Mouse (Mus musculus) urinary bladder, postnatal 36 days (tissue): Measurements from ENCODE around the gene Git2.

Experiments used
- DNase-seq, 2 experiments: peaks; one replicate each; pipeline ENCODE4 v3.0.0; 2022; ENCODE audit warnings: low spot score in 2 of 2, mixed read lengths in 1 of 2

Gene Git2

DNA sequence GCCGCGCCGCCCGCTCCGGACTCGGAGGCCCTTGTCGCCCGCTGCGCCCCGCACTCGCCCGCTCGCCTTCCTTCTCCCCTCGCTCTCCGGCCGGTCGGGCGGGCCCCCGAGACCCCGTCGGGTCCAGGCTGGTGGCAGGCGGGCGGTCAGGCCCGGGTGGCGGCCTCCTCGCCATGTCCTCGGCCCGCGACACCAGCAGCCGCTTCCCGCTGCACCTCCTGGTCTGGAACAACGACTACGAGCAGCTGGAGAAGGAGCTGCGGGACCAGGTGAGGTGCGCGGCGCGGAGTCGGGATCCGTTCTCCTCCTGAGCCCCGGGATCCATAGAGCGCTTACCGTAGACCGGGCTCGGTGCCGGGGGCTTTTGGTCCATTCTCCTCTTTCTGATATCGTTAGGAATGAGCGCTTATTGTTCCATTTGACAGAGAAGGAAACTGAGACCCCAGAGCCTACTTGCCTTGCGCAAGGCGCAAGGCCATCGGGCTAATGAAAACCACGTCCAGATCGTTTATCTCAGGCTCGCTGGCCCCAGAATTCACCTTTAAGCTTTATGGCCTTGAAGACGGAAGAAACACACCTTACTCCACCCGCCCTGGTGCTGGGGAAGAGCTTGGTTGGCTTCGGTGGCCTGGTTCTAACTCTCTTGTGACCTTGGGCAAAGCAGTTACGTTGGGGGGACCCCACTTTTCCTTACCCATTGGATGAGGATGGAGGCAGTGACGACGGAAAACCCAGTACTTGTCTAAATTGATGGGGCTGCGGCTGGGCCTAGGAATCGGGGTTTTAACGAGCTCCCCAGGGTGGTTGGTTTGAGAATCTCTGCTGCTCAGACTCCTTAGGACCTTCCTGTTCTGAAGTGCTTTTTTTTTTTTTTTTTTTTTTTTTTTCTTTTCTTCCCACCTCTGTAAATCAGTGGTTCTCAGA lies at the start of gene Git2:
Git2 (minus strand) TSS at position 462 of the 924 bp plus-strand sequence.
- no peak for DNase-seq

- peak in 1 of 2 experiments; percentile 17 for DNase-seq
Observed at GRCm38 (mm10) chr5:114824197-114824596, 48.9 kb upstream of the Git2 start.

- peak; percentile 42 to 60 for DNase-seq
Observed at GRCm38 (mm10) chr5:114822796-114823688, 47.7 kb upstream of the Git2 start, which contains the start of gene 1500011B03Rik. TSS of gene 1500011B03Rik (minus strand) at chr5:114823468.

DNA sequence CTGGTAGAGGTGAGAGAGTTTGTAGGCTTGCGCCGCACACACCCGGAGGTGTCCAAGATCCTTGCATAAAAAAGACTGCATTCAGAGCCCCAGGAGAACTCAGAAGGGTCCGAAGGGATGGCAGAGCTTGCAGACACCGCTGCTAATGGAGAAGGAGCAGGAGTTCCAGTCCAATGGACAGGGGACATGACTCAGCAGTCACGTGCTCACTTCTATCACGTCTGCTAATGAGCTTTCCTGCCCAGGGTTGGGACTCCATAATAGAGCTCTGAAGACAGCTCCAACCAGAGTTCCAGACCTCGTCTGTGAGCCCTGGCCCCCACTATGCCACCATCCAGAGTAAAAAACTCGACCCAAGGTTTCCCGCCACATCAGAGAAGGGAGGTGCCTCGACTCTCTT lies 42.8 kb upstream of the Git2 start:
- DNase-seq, result no peak

DNA sequence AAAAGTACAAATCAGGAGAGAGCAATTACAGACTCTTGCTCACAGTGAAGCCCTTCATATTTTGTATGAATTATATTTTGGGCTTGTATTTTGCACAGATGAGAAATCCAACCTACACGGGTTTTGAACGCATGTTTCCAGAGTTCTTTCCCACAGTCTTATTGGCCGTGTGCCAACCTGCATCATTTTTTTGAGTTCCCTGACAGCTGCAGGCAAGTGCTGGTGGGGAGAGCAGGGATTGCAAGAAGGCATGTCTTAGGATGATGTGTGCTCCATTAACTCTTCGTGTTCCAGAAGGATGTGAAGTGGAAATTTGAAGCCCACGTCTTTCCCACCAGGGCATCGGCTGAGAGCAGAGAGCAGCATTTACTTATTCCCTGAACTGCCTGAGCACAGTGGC lies 41.3 kb upstream of the Git2 start:
- no peak for DNase-seq

DNA sequence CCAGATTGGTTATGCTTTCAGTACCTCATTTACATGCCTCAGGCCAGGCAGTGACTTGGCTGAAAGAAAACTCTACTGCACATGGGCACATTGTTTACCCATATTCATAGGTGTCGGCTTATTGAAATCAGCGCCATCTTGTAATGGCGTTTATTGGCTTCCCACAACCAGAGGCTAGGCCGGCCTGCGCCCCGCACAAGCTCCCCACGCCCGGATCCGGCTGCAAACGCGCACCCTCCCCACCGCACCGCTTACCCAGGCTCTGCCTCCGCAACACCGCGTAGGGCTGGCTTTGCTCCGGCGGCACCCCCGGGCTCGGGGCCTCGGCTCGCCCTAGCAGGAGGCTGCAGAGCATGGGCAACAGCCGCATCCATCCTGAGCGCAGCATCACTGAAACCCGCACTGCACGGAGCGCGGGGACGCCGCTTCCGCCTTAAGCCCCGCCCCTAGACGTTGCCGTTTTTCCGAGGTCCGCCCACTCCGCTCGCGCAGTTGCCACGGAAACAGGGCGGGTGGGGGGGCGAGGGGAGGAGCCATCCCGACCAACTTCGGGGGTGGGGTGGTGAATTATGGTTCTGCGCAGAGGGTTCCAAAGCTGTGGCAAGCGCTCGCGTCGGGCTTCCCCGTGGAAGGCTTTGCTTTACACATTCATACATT lies 38.3 kb upstream of the Git2 start:
- peak; percentile 61 to 84 for DNase-seq

DNA sequence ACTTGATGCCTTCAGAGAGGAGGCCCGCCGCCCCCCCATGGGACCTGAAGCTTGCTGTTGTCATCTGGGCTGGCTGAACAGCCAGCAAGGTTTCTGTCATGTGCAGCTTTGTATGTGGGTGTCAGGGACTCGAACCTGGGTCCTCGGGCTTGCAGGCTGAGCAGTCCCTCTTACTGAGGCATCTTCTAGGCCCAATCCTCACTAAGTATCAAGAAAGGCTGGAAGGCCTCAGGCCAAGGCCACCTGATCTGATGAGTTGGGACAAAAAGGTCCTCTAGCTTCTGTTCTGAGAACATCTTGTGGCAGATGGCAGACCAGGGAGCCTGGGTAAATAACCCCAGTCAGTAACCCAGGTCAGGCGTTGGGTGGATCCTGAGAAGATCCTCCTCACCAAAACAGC lies 34.5 kb upstream of the Git2 start:
- DNase-seq, result no peak

DNA sequence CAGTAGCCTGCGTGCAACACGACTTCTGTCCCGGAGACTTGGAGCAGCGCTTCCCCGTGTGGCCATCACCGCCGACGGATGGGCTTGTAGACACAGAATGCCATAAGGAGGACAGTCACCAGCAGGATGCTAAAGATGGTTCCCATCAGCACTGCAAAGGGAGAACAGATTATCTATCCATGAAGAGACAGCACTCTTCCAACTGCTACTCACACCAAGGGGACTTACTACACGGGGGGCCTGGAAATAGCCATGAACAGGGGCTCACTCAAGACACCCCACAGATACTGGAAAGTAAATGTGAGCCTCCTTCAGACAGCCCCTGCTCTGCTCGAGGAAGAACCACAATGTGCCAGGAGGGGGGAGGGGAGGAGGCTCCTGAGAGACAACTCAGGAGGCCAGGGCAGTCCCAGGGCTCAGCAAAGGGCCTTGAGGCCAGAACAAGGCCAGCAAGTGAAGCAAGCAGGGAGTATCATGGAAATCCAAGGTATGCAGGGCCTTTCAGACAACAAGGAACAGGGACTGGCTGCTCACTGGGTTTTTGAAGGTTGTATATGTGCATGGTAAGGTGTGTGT lies 34.0 kb upstream of the Git2 start:
- DNase-seq, result no peak

DNA sequence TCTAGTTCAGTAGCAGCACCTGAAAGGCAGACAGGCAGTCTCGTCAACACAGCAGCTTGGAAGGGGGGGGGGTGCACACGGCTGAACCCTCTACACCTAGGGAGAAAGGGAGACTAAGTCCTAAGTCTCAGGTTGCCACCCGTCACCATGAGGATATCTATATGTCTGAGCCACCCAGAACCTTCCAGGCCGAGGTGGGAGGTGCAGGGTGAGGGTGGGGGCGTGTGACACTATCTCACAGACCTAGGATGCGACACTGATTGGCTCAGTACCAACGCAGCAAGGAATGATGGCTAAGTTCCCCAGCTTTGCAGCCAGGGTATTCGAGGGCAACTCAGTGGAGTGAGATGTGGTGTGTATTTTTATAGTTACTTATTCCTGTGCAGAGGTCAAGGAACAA lies 33.1 kb upstream of the Git2 start:
- DNase-seq, result no peak

DNA sequence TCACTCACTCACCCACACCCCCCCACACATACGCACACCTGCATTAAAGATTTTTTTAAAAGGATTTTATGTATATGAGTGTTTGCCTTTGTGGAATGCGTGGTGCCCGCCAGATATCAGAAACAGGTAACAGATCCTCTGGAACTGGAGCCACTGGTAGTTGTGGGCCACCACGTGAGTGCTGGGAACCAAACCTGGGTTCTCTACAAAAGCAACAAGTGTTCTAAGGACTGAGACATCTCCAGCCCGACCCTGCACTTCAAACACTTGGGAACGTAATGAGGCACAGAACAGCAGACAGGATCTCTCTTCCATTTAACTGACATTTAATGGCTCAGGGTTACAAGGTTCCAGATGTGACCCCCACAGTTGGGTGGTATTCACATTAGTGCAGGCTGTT lies 32.6 kb upstream of the Git2 start:
- DNase-seq, result no peak

GRCm38 (mm10) chr5:114807468-114807867 lies 32.2 kb upstream of the Git2 start:
- DNase-seq, result no peak

DNA sequence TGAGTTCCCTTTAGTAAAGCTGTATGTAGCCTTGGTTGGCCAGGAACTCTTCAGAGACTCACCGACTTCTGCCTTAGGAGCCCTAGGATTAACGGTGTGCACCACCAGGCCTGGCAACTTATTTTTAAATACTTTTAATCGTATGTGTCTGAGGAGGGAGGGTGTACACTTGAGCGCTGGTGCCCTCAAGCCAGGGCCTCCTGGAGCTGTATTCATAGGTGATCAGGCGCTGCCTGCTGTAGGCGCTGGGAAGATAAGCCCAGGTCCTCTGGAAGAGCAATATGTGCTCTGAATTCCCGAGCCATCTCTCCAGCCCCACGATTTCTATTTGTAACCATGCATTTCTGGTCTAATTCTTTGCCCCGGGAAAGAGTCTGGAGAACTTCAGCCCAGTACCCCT lies 31.7 kb upstream of the Git2 start:
- no peak for DNase-seq

GRCm38 (mm10) chr5:114806636-114807035 lies 31.3 kb upstream of the Git2 start:
- no peak for DNase-seq

GRCm38 (mm10) chr5:114805436-114806350 lies 30.4 kb upstream of the Git2 start:
- peak in 1 of 2 experiments; percentile 25 for DNase-seq

DNA sequence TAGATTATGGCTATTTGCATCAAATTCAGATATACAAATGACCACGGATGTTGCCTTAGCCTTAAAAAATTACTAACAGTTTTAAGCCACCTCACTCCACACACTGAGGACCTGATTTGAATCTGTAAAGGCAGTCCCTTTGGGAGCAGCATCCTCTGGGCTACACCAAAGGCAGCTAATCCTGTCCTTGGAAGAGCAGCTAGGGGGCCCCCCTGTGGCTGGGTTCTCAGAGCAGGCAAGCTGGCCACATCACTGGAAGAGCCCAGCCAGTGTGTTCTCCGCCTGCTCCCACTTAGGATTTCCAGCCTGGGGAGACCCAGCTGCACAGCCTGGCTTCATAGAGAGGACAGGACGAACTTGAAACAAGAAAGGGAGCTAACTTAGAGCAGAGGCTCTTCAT lies 29.6 kb upstream of the Git2 start:
- peak in 1 of 2 experiments; percentile 19 for DNase-seq

DNA sequence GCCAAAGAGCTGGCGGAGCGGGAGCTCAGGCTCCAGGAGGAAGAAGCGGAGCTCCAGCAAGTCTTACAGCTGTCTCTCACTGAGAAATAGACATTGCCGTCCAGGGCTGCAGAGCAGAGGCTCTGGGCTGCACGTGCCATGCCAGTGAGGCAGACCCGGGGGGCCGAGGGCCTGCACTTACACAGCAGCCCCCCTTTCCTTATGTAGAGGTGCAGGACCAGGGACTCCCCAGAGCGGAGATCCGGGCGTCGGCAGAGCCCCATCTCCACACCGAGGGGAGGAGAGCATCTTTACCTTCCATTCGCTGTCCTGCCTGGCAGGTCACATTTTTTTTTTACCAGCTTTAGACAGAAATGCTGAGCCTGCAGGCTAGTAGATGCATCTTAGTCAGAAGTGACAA lies 29.0 kb upstream of the Git2 start:
- no peak for DNase-seq

- no peak for DNase-seq
Observed at GRCm38 (mm10) chr5:114803231-114803630, 27.9 kb upstream of the Git2 start.

DNA sequence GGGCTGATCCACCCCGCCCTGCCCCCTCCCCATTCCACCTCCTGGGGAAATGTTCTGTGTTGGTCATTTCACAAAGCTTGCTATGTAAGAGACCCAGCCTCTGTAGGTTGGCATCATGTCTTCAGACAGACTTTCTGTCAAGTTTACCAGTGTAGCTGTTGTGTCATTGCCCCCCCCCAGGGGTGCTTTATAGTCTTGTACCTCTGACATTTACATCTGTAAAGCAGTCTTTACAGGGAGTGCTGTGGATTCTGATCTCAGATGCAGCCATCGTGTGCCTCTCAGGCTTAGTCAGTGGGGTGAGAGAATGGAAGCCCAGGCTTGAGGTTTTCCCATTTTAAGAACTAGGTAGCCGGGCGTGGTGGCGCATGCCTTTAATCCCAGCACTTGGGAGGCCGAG lies 26.5 kb upstream of the Git2 start:
- DNase-seq, result no peak

DNA sequence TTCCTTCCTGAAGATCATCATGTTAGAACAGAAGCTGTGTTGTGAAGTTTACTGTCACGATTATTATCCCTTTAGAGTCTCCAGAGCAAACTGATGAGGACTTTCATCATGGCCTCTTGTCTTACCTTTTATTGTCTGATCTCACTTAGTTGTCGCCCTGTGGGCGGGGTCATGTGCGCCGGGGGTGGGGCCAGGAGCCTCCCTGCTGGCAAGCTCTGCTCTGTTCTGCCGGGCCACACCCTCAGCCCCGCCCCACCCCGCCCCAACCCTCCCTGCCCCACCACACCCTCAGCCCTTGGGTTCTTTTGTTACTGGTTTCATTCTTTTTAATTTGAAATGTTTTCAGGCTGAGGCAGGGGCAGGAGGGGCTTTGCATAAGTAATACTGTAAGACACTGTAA lies 25.7 kb upstream of the Git2 start:
- DNase-seq, result peak in 1 of 2 experiments; percentile 29

DNA sequence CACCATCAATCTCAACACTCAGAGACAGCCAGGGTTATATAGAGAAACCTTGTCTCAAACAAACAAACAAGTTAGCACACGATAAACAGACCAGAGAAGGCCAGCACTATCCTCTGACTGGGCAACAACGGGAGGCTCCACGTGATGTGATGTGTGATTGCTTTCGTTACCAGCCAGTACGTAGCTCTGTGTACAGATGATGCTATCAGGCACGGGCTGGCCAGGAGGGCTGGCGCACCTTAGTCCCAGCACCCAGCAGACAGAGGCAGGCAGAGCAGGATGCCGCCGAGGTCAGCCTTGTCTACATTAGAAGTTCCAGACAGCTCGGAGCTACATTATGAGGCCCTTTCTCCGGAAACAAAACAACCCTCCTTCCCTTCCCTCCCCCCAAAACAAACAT lies 24.5 kb upstream of the Git2 start:
- peak in 1 of 2 experiments; percentile 59 for DNase-seq
